Mouse (Mus musculus) E14TG2a.4 (cell line): ENCODE data around the gene Abcc8.

Experiments used
- H3K27me3 ChIP-seq: 2 replicates; pipeline ENCODE4 v1.6.1; 2014; ENCODE audit warnings: low read length, control low read depth; ENCODE audit not compliant: insufficient read depth
- H3K36me3 ChIP-seq: 2 replicates; pipeline ENCODE4 v1.6.1; 2014; ENCODE audit warnings: low read length, control low read depth; ENCODE audit not compliant: insufficient read depth
- H3K4me1 ChIP-seq: replicated peaks from 2 replicates; pipeline ENCODE4 v1.6.1; 2014; ENCODE audit warnings: low read depth, low read length, control low read depth
- H3K4me3 ChIP-seq: replicated peaks from 2 replicates; pipeline ENCODE4 v1.5.1; 2014; ENCODE audit warnings: mild to moderate bottlenecking, low read length
- H3K9me3 ChIP-seq: 2 replicates; pipeline ENCODE4 v1.6.1; 2014; ENCODE audit warnings: low read length, control low read depth
- CTCF ChIP-seq: conservative IDR thresholded peaks from 2 replicates; pipeline ENCODE4 v1.5.1; 2014; ENCODE audit warnings: low read length
- NANOG ChIP-seq: IDR thresholded peaks from 2 replicates; pipeline ENCODE4 v1.6.1; 2014; ENCODE audit warnings: borderline replicate concordance, low read length, mixed read lengths
- POU5F1 ChIP-seq: IDR thresholded peaks from 2 replicates; pipeline ENCODE4 v1.6.1; 2014; ENCODE audit warnings: low read length, borderline replicate concordance

The Abcc8 gene

DNA sequence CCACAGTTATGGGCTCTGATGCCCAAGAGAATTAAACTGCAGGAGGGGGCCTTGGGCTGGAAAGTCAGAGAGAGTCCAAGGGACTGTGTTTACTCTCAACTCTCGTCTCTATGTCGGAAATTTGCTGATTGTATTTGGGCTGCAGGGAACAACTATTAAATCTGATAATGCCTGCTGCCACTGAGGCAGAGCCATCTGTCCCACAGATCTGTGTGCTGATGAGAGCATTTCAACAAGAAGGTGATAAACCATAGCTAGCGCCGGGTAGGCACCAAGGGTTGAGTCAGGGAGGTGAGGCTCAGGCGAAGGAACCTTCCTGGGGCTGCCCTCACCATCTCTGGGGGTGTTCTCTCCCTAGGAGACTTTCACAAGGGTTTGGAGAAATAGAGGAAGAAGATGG lies 17.1 kb downstream of the Abcc8 start:
- TF ChIP-seq POU5F1 (no peak), CTCF (no peak), NANOG (no peak)
- no peaks in the 10 kb centered on the region for H3K36me3 ChIP-seq
- H3K27me3 ChIP-seq = no peaks in the 10 kb centered on the region
- H3K4me3 ChIP-seq = no peak overlapping the region
- no peaks in the 10 kb centered on the region for H3K9me3 ChIP-seq
- no peaks in the 10 kb centered on the region for H3K4me1 ChIP-seq

DNA sequence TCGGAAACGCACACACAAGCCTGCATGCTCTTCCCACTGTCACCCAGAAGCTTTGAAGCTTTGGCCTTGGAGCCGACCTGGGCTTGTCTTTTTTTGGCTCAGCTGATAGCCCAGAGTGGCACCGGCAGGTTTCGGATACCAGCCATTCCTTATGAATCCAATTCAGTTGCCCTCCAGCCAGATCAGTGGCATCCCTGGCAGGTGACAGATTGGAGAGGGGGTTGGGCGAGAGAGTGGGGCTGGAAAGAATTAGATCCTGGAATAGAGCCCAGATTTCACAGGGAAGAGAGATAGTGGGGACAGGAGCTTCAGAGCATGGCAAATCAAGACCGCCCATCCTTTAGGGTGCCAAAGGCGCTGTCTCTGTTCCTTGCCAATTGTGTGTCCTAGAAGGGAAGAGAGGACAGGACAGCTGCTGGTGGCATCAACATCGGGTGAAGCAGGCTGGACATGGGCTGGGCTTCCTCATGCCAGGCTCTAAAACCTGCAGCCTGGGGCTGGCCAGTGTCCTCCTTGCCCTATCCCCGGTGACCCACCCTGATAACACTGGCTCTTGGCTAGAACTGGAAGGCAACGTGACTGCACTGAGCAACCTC lies 17.6 kb downstream of the Abcc8 start:
- no peaks in the 10 kb centered on the region for H3K9me3 ChIP-seq
- H3K27me3 ChIP-seq = no peaks in the 10 kb centered on the region
- H3K36me3 ChIP-seq = no peaks in the 10 kb centered on the region
- no peak for TF ChIP-seq NANOG
- TF ChIP-seq CTCF = no peak
- no peak overlapping the region for H3K4me3 ChIP-seq
- H3K4me1 ChIP-seq = no peaks in the 10 kb centered on the region

- TF ChIP-seq POU5F1 = no peak
- TF ChIP-seq CTCF = no peak
- no peak for TF ChIP-seq NANOG
- Histone ChIP-seq H3K27me3 (no peaks in the 10 kb centered on the region), H3K4me1 (no peaks in the 10 kb centered on the region), H3K4me3 (no peak overlapping the region), H3K36me3 (no peaks in the 10 kb centered on the region), H3K9me3 (no peaks in the 10 kb centered on the region)
Observed at GRCm38 (mm10) chr7:46161615-46162014, 18.2 kb downstream of the Abcc8 start.

- TF ChIP-seq NANOG = no peak
- TF ChIP-seq POU5F1 = no peak
- no peak for TF ChIP-seq CTCF
- Histone ChIP-seq H3K4me3 (no peak overlapping the region), H3K36me3 (no peaks in the 10 kb centered on the region), H3K27me3 (no peaks in the 10 kb centered on the region), H3K4me1 (no peaks in the 10 kb centered on the region), H3K9me3 (no peaks in the 10 kb centered on the region)
Observed at GRCm38 (mm10) chr7:46157746-46158145, 22.1 kb downstream of the Abcc8 start.

DNA sequence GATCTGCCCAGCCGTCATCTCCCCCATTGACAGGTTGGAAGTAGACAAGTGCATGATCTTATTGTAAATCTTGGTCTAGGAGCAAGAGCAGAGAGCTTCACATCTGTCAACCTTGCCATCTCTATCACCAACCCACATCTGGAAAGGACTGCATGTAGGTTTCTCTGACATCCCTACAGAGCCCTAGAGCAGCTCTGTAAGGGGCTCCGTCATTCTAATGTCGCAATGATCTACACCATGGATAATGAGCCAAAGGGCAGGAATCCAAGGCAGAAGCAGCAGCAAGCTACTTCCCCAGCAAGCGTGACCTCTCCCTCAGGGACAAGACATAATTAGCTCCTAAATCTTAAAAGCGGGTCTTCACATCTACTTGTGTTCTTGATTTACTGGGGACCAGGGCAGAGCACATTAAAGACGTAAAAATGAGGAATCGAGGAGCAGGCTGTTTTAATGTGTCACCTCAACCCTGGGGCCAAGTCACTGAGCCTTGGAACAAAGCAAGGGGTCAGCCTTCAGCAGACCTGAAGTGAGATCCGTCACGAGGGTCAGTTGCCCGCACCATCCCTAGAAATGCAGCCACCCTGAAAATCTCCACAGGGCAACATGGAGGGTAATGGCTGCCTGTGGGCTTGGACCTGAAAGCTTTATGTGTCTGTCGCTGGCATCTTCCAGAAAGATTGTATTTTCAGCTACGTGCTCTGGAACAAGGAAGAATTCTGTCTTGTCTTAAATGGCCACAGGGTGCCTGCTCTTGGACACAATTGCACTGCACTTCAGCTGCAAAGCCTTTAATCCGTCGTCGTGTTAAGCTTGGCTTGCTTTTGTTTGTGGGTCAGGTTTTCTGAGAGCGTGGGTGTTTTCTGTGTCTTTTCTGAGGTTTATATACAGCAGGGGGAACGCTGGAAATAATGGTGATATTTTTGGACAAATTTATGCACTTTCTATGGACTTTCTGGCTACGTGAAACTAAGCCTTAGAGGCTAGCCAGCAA lies 25.0 kb downstream of the Abcc8 start:
- Histone ChIP-seq H3K4me3 (no peak overlapping the region), H3K27me3 (no peaks in the 10 kb centered on the region), H3K4me1 (no peaks in the 10 kb centered on the region), H3K9me3 (no peaks in the 10 kb centered on the region), H3K36me3 (no peaks in the 10 kb centered on the region)
- TF ChIP-seq CTCF = no peak
- no peak for TF ChIP-seq NANOG
- TF ChIP-seq POU5F1 = no peak

DNA sequence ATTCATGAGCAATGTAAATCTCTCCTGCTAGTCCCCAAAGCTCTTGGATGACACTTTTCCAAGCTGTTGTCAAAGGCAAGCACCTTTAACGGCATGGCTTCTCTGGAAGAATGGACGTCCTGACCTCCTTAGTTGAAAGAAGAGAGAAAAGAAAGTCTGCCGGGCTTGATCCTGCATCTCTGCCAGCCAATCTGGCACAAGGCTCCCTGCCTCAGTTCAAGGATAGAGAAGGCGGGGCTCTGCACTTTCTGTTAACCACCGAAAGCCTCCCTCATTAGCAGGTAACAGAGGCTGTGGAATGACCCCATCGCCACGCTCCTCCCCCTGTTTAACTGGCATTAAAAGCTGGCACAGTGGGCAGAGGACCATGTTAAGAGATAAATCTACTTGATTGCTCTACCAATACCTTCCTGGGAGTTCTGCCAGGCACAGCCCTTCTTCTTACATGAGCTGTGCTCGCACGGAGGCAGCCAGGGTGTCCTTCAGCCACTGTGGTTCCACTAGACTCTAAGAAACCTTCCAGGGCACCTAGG lies 26.9 kb downstream of the Abcc8 start:
- TF ChIP-seq CTCF = no peak

DNA sequence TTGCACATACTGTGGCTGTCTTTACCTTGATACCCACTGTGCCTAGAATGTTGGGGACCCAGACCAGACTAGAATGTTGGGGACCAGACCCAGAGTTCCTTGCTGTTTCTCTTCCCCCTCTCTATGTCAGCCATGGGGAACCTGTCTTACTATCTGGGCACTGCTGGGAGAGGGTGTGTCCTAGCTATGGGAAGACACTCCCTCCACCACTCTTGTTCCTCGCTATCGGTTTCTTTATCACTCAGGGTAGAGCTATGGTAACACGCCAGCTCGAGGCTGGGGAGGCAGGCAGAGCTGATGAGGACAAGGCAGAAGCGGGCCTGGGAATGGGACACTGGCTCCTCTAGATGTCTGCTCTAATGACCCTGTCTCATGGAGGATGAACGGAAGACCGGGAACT lies 32.4 kb downstream of the Abcc8 start:
- Histone ChIP-seq H3K9me3 (no peaks in the 10 kb centered on the region), H3K27me3 (no peaks in the 10 kb centered on the region), H3K4me3 (no peak overlapping the region), H3K36me3 (no peaks in the 10 kb centered on the region), H3K4me1 (no peaks in the 10 kb centered on the region)
- TF ChIP-seq POU5F1 (no peak), CTCF (no peak), NANOG (no peak)

More for the DNA sequence above, 26.9 kb downstream of the Abcc8 start:
- Histone ChIP-seq H3K4me3 (no peak overlapping the region), H3K36me3 (no peaks in the 10 kb centered on the region), H3K4me1 (no peaks in the 10 kb centered on the region), H3K27me3 (no peaks in the 10 kb centered on the region), H3K9me3 (no peaks in the 10 kb centered on the region)

GRCm38 (mm10) chr7:46146675-46147308 lies 33.0 kb downstream of the Abcc8 start:
- Histone ChIP-seq H3K36me3 (no peaks in the 10 kb centered on the region), H3K27me3 (no peaks in the 10 kb centered on the region), H3K9me3 (no peaks in the 10 kb centered on the region), H3K4me3 (no peak overlapping the region), H3K4me1 (no peaks in the 10 kb centered on the region)
- TF ChIP-seq CTCF = no peak
- no peak for TF ChIP-seq NANOG
- no peak for TF ChIP-seq POU5F1
